Mouse (Mus musculus): ENCODE results near the gene Slc20a1. TPM values are rescaled to one million over a fixed set of nuclear protein-coding genes. Genes with fewer than 3 reads are reported as not detected.

The Slc20a1 gene
- polyA plus RNA-seq, 1 experiment from 2014 or later: 10.0 TPM

- no peaks in the 10 kb centered on the region for H3K4me1 ChIP-seq (ENCODE audit: insufficient read depth, low read depth, low read length)
- DNase-seq (ENCODE audit: low spot score) (no peak), ATAC-seq (no peak)
- no peaks in the 10 kb centered on the region for H3K36me3 ChIP-seq (ENCODE audit: insufficient read depth, low read length)
- H3K27me3 ChIP-seq (replicated peaks; ENCODE audit: insufficient read depth, low read length): no peaks in the 10 kb centered on the region
- no peak overlapping the region for H3K4me2 ChIP-seq (replicated peaks; ENCODE audit: low read depth, low read length)
- H3K27ac ChIP-seq (ENCODE audit: low read length): no peak overlapping the region
- WGBS: 69% methylated on average over 4 of the region's 4 CpGs
- no peak overlapping the region for H3K9ac ChIP-seq (replicated peaks; ENCODE audit: low read depth)
- H3K9me3 ChIP-seq (ENCODE audit: low read length): no peaks in the 10 kb centered on the region
- TF ChIP-seq EP300 (IDR thresholded peaks at IDR 0.05): no peak
- no peak for TF ChIP-seq CTCF (IDR thresholded peaks at IDR 0.05)
- H3K4me3 ChIP-seq (ENCODE audit: low read depth, low read length): no peak overlapping the region
Observed at GRCm38 (mm10) chr2:129224178-129224577, 25.6 kb downstream of the Slc20a1 start.

DNA sequence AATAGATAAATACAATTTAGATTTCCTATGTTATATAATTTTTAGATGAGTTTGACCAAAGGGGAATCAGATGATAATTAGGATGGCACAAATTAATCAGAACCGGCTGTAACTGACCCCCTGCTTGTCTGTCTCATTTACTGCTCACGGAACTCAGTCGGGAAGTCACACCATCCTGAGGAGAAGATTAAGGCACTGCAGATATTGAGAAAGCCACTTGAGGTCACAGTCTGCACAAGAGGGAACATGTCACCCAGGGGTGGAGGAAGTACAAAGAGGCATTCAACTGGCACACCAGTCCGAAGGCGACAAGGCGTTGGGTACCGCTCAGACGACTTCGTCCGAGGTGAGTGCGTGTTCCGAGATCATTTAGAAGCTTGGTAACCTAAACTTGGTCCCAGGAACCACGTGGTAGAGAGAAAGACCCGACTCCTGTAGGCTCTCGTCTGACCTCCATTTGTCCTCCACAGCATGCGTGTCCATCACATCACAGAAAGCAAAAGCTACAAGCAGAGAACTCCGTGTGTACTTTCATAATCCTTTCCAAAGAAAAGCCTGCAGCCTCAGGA, 26.8 kb downstream of the Slc20a1 start:
- TF ChIP-seq EP300 (IDR thresholded peaks at IDR 0.05): no peak
- no peak for TF ChIP-seq CTCF (IDR thresholded peaks at IDR 0.05)
- Histone ChIP-seq H3K27ac (ENCODE audit: low read length) (no peak overlapping the region), H3K4me3 (ENCODE audit: low read depth, low read length) (no peak overlapping the region), H3K9ac (replicated peaks; ENCODE audit: low read depth) (no peak overlapping the region), H3K9me3 (ENCODE audit: low read length) (no peaks in the 10 kb centered on the region), H3K4me2 (replicated peaks; ENCODE audit: low read depth, low read length) (no peak overlapping the region), H3K27me3 (replicated peaks; ENCODE audit: insufficient read depth, low read length) (no peaks in the 10 kb centered on the region), H3K4me1 (ENCODE audit: insufficient read depth, low read depth, low read length) (no peaks in the 10 kb centered on the region), H3K36me3 (ENCODE audit: insufficient read depth, low read length) (no peaks in the 10 kb centered on the region)
- 76% methylated on average over 17 of the region's 17 CpGs for WGBS
- no peak for DNase-seq (ENCODE audit: low spot score)
- ATAC-seq: no peak

DNA sequence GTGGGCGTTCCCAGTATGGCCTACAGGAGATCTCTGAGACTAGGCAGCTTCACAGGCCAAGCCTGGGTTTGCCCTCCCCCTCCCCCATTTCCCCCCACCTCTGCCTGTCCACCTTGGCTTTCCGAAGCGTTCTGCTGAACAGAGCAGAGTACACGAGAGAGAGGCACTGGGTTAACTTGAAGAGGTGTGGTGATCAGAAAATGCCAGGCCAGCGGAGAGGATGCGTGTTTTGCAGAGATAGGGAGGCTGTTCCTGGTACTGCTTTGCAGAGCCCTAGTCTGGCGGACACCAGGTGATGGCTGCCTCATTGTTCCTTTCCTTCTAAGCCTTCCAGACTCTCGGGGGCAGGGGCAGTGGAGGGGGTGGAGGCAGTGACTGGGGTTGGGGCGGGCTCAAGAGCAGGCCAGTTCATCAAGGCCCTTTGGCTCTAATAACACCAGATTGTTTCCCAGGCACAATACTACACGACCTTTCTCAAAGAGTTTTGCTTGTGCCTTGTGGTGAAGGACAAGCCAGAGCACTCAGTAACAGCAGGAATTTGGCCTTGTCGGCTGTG, 27.8 kb downstream of the Slc20a1 start:
- ATAC-seq (no peak), DNase-seq (ENCODE audit: low spot score) (no peak)
- no peaks in the 10 kb centered on the region for H3K4me1 ChIP-seq (ENCODE audit: insufficient read depth, low read depth, low read length)
- H3K9ac ChIP-seq (replicated peaks; ENCODE audit: low read depth): no peak overlapping the region
- H3K9me3 ChIP-seq (ENCODE audit: low read length): no peaks in the 10 kb centered on the region
- H3K27ac ChIP-seq (ENCODE audit: low read length): no peak overlapping the region
- no peak overlapping the region for H3K4me2 ChIP-seq (replicated peaks; ENCODE audit: low read depth, low read length)
- WGBS: 60% methylated on average over 11 of the region's 11 CpGs
- no peaks in the 10 kb centered on the region for H3K27me3 ChIP-seq (replicated peaks; ENCODE audit: insufficient read depth, low read length)
- no peak for TF ChIP-seq EP300 (IDR thresholded peaks at IDR 0.05)
- TF ChIP-seq CTCF (IDR thresholded peaks at IDR 0.05): no peak
- H3K36me3 ChIP-seq (ENCODE audit: insufficient read depth, low read length): no peaks in the 10 kb centered on the region
- H3K4me3 ChIP-seq (ENCODE audit: low read depth, low read length): no peak overlapping the region

- H3K4me2 ChIP-seq (replicated peaks; ENCODE audit: low read depth, low read length): no peak overlapping the region
- no peaks in the 10 kb centered on the region for H3K4me1 ChIP-seq (ENCODE audit: insufficient read depth, low read depth, low read length)
- ATAC-seq (no peak), DNase-seq (ENCODE audit: low spot score) (no peak)
- WGBS: 78% methylated on average over 7 of the region's 7 CpGs
- H3K4me3 ChIP-seq (ENCODE audit: low read depth, low read length): no peak overlapping the region
- H3K27me3 ChIP-seq (replicated peaks; ENCODE audit: insufficient read depth, low read length): no peaks in the 10 kb centered on the region
- no peaks in the 10 kb centered on the region for H3K9me3 ChIP-seq (ENCODE audit: low read length)
- no peak overlapping the region for H3K27ac ChIP-seq (ENCODE audit: low read length)
- H3K36me3 ChIP-seq (ENCODE audit: insufficient read depth, low read length): no peaks in the 10 kb centered on the region
- H3K9ac ChIP-seq (replicated peaks; ENCODE audit: low read depth): no peak overlapping the region
- TF ChIP-seq EP300 (IDR thresholded peaks at IDR 0.05): no peak
- no peak for TF ChIP-seq CTCF (IDR thresholded peaks at IDR 0.05)
Observed at GRCm38 (mm10) chr2:129227011-129227529, 28.5 kb downstream of the Slc20a1 start.

DNA sequence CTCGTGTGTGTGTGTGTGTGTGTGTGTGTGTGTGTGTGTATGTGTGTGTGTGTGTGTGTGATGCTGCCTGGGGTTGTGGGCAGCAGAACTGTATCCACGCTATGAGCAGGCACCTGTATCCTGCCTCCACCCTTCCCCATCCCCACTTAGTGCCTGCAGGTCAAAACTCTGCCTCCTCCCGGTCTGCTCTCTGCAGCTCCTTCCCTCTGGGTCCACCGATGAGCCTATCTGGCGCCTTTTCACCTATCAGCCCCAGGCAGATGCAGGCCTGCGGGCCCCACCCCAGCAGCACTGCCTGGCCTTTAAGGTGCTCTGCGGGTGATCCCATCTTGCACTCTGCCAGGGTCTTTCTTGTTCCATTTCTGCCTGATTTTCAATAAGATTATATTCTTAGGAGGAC, 29.1 kb downstream of the Slc20a1 start:
- Histone ChIP-seq H3K9me3 (ENCODE audit: low read length) (no peaks in the 10 kb centered on the region), H3K4me2 (replicated peaks; ENCODE audit: low read depth, low read length) (no peak overlapping the region), H3K4me1 (ENCODE audit: insufficient read depth, low read depth, low read length) (no peaks in the 10 kb centered on the region), H3K36me3 (ENCODE audit: insufficient read depth, low read length) (no peaks in the 10 kb centered on the region), H3K27ac (ENCODE audit: low read length) (no peak overlapping the region), H3K9ac (replicated peaks; ENCODE audit: low read depth) (no peak overlapping the region), H3K4me3 (ENCODE audit: low read depth, low read length) (no peak overlapping the region), H3K27me3 (replicated peaks; ENCODE audit: insufficient read depth, low read length) (no peaks in the 10 kb centered on the region)
- DNase-seq (ENCODE audit: low spot score): no peak
- TF ChIP-seq CTCF (IDR thresholded peaks at IDR 0.05): no peak
- TF ChIP-seq EP300 (IDR thresholded peaks at IDR 0.05): no peak
- 74% methylated on average over 6 of the region's 7 CpGs for WGBS
- ATAC-seq: no peak

GRCm38 (mm10) chr2:129228571-129228970, 30.0 kb downstream of the Slc20a1 start:
- no peaks in the 10 kb centered on the region for H3K4me1 ChIP-seq (ENCODE audit: insufficient read depth, low read depth, low read length)
- no peak overlapping the region for H3K27ac ChIP-seq (ENCODE audit: low read length)
- no peaks in the 10 kb centered on the region for H3K27me3 ChIP-seq (replicated peaks; ENCODE audit: insufficient read depth, low read length)
- WGBS: 72% methylated on average over 4 of the region's 4 CpGs
- no peaks in the 10 kb centered on the region for H3K9me3 ChIP-seq (ENCODE audit: low read length)
- no peak for DNase-seq (ENCODE audit: low spot score)
- H3K4me3 ChIP-seq (ENCODE audit: low read depth, low read length): no peak overlapping the region
- ATAC-seq: no peak
- H3K4me2 ChIP-seq (replicated peaks; ENCODE audit: low read depth, low read length): no peak overlapping the region
- no peak for TF ChIP-seq CTCF (IDR thresholded peaks at IDR 0.05)
- no peak for TF ChIP-seq EP300 (IDR thresholded peaks at IDR 0.05)
- H3K36me3 ChIP-seq (ENCODE audit: insufficient read depth, low read length): no peaks in the 10 kb centered on the region
- no peak overlapping the region for H3K9ac ChIP-seq (replicated peaks; ENCODE audit: low read depth)
